Mouse (Mus musculus): ENCODE data around the gene Arfip1. TPM values are rescaled to one million over a fixed set of nuclear protein-coding genes. Genes with fewer than 3 reads are reported as not detected.
A peak's percentile ranks its signal among the peaks of the same experiment; 100 is the strongest.

The Arfip1 gene
- polyA plus RNA-seq, 1 experiment from 2014 or later, result 36.5 TPM

- Histone ChIP-seq H3K27me3 (ENCODE audit: control insufficient read depth, insufficient read depth, low read length) (no peaks in the 10 kb centered on the region), H3K9me3 (ENCODE audit: control insufficient read depth, low read length) (no peaks in the 10 kb centered on the region), H3K4me2 (replicated peaks; ENCODE audit: low read depth, low read length) (no peak within 1 kb of the TSS), H3K4me3 (ENCODE audit: low read depth, low read length) (no peak within 1 kb of the TSS), H3K36me3 (ENCODE audit: control insufficient read depth, insufficient read depth, low read length) (no peaks in the 10 kb centered on the region), H3K4me1 (replicated peaks; ENCODE audit: control insufficient read depth, insufficient read depth, low read length) (no peaks in the 10 kb centered on the region; the same call in 1 of the 2 replicates), H3K9ac (ENCODE audit: low read depth, low read length) (no peak within 1 kb of the TSS), H3K27ac (ENCODE audit: low read depth, low read length) (no peak within 1 kb of the TSS)
- no peak for ATAC-seq (ENCODE audit: low FRiP score)
- WGBS, result 90% methylated on average over 2 of the region's 2 CpGs
- no peak for DNase-seq (ENCODE audit: low spot score)
Observed at GRCm38 (mm10) chr3:84593274-84593673, 10.8 kb upstream of the Arfip1 start, which contains the start of gene Tigd4. TSS of gene Tigd4 (plus strand) at chr3:84593574.

GRCm38 (mm10) chr3:84586736-84587135 lies 4.3 kb upstream of the Arfip1 start:
- no peak for ATAC-seq (ENCODE audit: low FRiP score)
- no peaks in the 10 kb centered on the region for H3K27me3 ChIP-seq (ENCODE audit: control insufficient read depth, insufficient read depth, low read length)
- no peaks in the 10 kb centered on the region for H3K36me3 ChIP-seq (ENCODE audit: control insufficient read depth, insufficient read depth, low read length)
- no peak overlapping the region for H3K4me2 ChIP-seq (replicated peaks; ENCODE audit: low read depth, low read length)
- 0 out of 2 replicates have a peak, but pooled peaks cover 2% of the 10 kb centered on the region for H3K4me1 ChIP-seq (replicated peaks; ENCODE audit: control insufficient read depth, insufficient read depth, low read length)
- DNase-seq (ENCODE audit: low spot score), result no peak
- H3K4me3 ChIP-seq (ENCODE audit: low read depth, low read length), result no peak overlapping the region
- H3K9ac ChIP-seq (ENCODE audit: low read depth, low read length), result no peak overlapping the region
- H3K27ac ChIP-seq (ENCODE audit: low read depth, low read length), result no peak overlapping the region
- no peaks in the 10 kb centered on the region for H3K9me3 ChIP-seq (ENCODE audit: control insufficient read depth, low read length)
- 75% methylated on average over 5 of the region's 5 CpGs for WGBS

- Histone ChIP-seq H3K27ac (ENCODE audit: low read depth, low read length) (peak overlapping the region; percentile 93), H3K9me3 (ENCODE audit: control insufficient read depth, low read length) (no peaks in the 10 kb centered on the region), H3K36me3 (ENCODE audit: control insufficient read depth, insufficient read depth, low read length) (no peaks in the 10 kb centered on the region), H3K4me3 (ENCODE audit: low read depth, low read length) (peak overlapping the region; percentile 82), H3K27me3 (ENCODE audit: control insufficient read depth, insufficient read depth, low read length) (no peaks in the 10 kb centered on the region), H3K9ac (ENCODE audit: low read depth, low read length) (peak overlapping the region; percentile 71), H3K4me1 (replicated peaks; ENCODE audit: control insufficient read depth, insufficient read depth, low read length) (0 out of 2 replicates have a peak, but pooled peaks cover 5% of the 10 kb centered on the region), H3K4me2 (replicated peaks; ENCODE audit: low read depth, low read length) (peak overlapping the region; percentile 82)
- ATAC-seq (ENCODE audit: low FRiP score) (peak; percentile 71), DNase-seq (ENCODE audit: low spot score) (no peak)
- WGBS, result under 1% methylated on average over 27 of the region's 27 CpGs
Observed at GRCm38 (mm10) chr3:84582913-84583276, 470 bp upstream of the Arfip1 start.

GRCm38 (mm10) chr3:84581696-84582022 lies 766 bp downstream of the Arfip1 start:
- peak overlapping the region; percentile 82 for H3K4me3 ChIP-seq (ENCODE audit: low read depth, low read length)
- ATAC-seq (ENCODE audit: low FRiP score), result no peak
- DNase-seq (ENCODE audit: low spot score), result no peak
- H3K27me3 ChIP-seq (ENCODE audit: control insufficient read depth, insufficient read depth, low read length), result no peaks in the 10 kb centered on the region
- no peaks in the 10 kb centered on the region for H3K9me3 ChIP-seq (ENCODE audit: control insufficient read depth, low read length)
- peak overlapping the region; percentile 82 for H3K4me2 ChIP-seq (replicated peaks; ENCODE audit: low read depth, low read length)
- H3K36me3 ChIP-seq (ENCODE audit: control insufficient read depth, insufficient read depth, low read length), result no peaks in the 10 kb centered on the region
- 0 out of 2 replicates have a peak, but pooled peaks cover 5% of the 10 kb centered on the region for H3K4me1 ChIP-seq (replicated peaks; ENCODE audit: control insufficient read depth, insufficient read depth, low read length)
- 0% methylated on average over 4 of the region's 4 CpGs for WGBS
- H3K9ac ChIP-seq (ENCODE audit: low read depth, low read length), result peak overlapping the region; percentile 71
- peak overlapping the region; percentile 93 for H3K27ac ChIP-seq (ENCODE audit: low read depth, low read length)

- Histone ChIP-seq H3K4me2 (replicated peaks; ENCODE audit: low read depth, low read length) (peak overlapping the region; percentile 24; the same call in 1 of the 2 replicates), H3K27me3 (ENCODE audit: control insufficient read depth, insufficient read depth, low read length) (no peaks in the 10 kb centered on the region), H3K27ac (ENCODE audit: low read depth, low read length) (no peak overlapping the region), H3K36me3 (ENCODE audit: control insufficient read depth, insufficient read depth, low read length) (no peaks in the 10 kb centered on the region), H3K4me1 (replicated peaks; ENCODE audit: control insufficient read depth, insufficient read depth, low read length) (0 out of 2 replicates have a peak, but pooled peaks cover 5% of the 10 kb centered on the region), H3K9me3 (ENCODE audit: control insufficient read depth, low read length) (no peaks in the 10 kb centered on the region), H3K4me3 (ENCODE audit: low read depth, low read length) (no peak overlapping the region), H3K9ac (ENCODE audit: low read depth, low read length) (no peak overlapping the region)
- no peak for DNase-seq (ENCODE audit: low spot score)
- no peak for ATAC-seq (ENCODE audit: low FRiP score)
- 68% methylated on average over 4 of the region's 4 CpGs for WGBS
Observed at GRCm38 (mm10) chr3:84580716-84581115, 1.7 kb downstream of the Arfip1 start.

GRCm38 (mm10) chr3:84570501-84570900 lies 11.9 kb downstream of the Arfip1 start:
- Histone ChIP-seq H3K4me1 (replicated peaks; ENCODE audit: control insufficient read depth, insufficient read depth, low read length) (no peaks in the 10 kb centered on the region), H3K27me3 (ENCODE audit: control insufficient read depth, insufficient read depth, low read length) (no peaks in the 10 kb centered on the region), H3K4me2 (replicated peaks; ENCODE audit: low read depth, low read length) (no peak overlapping the region), H3K9ac (ENCODE audit: low read depth, low read length) (no peak overlapping the region), H3K27ac (ENCODE audit: low read depth, low read length) (no peak overlapping the region), H3K4me3 (ENCODE audit: low read depth, low read length) (no peak overlapping the region), H3K36me3 (ENCODE audit: control insufficient read depth, insufficient read depth, low read length) (no peaks in the 10 kb centered on the region), H3K9me3 (ENCODE audit: control insufficient read depth, low read length) (no peaks in the 10 kb centered on the region)
- DNase-seq (ENCODE audit: low spot score), result no peak
- WGBS, result 91% methylated on average over 3 of the region's 3 CpGs
- no peak for ATAC-seq (ENCODE audit: low FRiP score)

- Histone ChIP-seq H3K9ac (ENCODE audit: low read depth, low read length) (no peak overlapping the region), H3K36me3 (ENCODE audit: control insufficient read depth, insufficient read depth, low read length) (no peaks in the 10 kb centered on the region), H3K9me3 (ENCODE audit: control insufficient read depth, low read length) (no peaks in the 10 kb centered on the region), H3K27ac (ENCODE audit: low read depth, low read length) (no peak overlapping the region), H3K27me3 (ENCODE audit: control insufficient read depth, insufficient read depth, low read length) (no peaks in the 10 kb centered on the region), H3K4me2 (replicated peaks; ENCODE audit: low read depth, low read length) (no peak overlapping the region), H3K4me1 (replicated peaks; ENCODE audit: control insufficient read depth, insufficient read depth, low read length) (no peaks in the 10 kb centered on the region), H3K4me3 (ENCODE audit: low read depth, low read length) (no peak overlapping the region)
- 85% methylated on average over 6 of the region's 6 CpGs for WGBS
- ATAC-seq (ENCODE audit: low FRiP score) (no peak), DNase-seq (ENCODE audit: low spot score) (no peak)
Observed at GRCm38 (mm10) chr3:84569587-84569986, 12.8 kb downstream of the Arfip1 start.

- Histone ChIP-seq H3K4me1 (replicated peaks; ENCODE audit: control insufficient read depth, insufficient read depth, low read length) (no peaks in the 10 kb centered on the region), H3K4me2 (replicated peaks; ENCODE audit: low read depth, low read length) (no peak overlapping the region), H3K9me3 (ENCODE audit: control insufficient read depth, low read length) (no peaks in the 10 kb centered on the region), H3K27ac (ENCODE audit: low read depth, low read length) (no peak overlapping the region), H3K36me3 (ENCODE audit: control insufficient read depth, insufficient read depth, low read length) (no peaks in the 10 kb centered on the region), H3K9ac (ENCODE audit: low read depth, low read length) (no peak overlapping the region), H3K4me3 (ENCODE audit: low read depth, low read length) (no peak overlapping the region), H3K27me3 (ENCODE audit: control insufficient read depth, insufficient read depth, low read length) (no peaks in the 10 kb centered on the region)
- DNase-seq (ENCODE audit: low spot score) (no peak), ATAC-seq (ENCODE audit: low FRiP score) (no peak)
- 93% methylated on average over 6 of the region's 6 CpGs for WGBS
Observed at GRCm38 (mm10) chr3:84568540-84568939, 13.9 kb downstream of the Arfip1 start.

- Histone ChIP-seq H3K4me3 (ENCODE audit: low read depth, low read length) (no peak overlapping the region), H3K9me3 (ENCODE audit: control insufficient read depth, low read length) (no peaks in the 10 kb centered on the region), H3K4me2 (replicated peaks; ENCODE audit: low read depth, low read length) (no peak overlapping the region), H3K9ac (ENCODE audit: low read depth, low read length) (no peak overlapping the region), H3K27ac (ENCODE audit: low read depth, low read length) (no peak overlapping the region), H3K27me3 (ENCODE audit: control insufficient read depth, insufficient read depth, low read length) (no peaks in the 10 kb centered on the region), H3K4me1 (replicated peaks; ENCODE audit: control insufficient read depth, insufficient read depth, low read length) (no peaks in the 10 kb centered on the region), H3K36me3 (ENCODE audit: control insufficient read depth, insufficient read depth, low read length) (no peaks in the 10 kb centered on the region)
- no peak for ATAC-seq (ENCODE audit: low FRiP score)
- no peak for DNase-seq (ENCODE audit: low spot score)
- WGBS, result 89% methylated on average over 4 of the region's 4 CpGs
Observed at GRCm38 (mm10) chr3:84563415-84563814, 19.0 kb downstream of the Arfip1 start.
